Comparison of ENCODE assay signal across 23 mouse cellular contexts in the genomic region with DNA sequence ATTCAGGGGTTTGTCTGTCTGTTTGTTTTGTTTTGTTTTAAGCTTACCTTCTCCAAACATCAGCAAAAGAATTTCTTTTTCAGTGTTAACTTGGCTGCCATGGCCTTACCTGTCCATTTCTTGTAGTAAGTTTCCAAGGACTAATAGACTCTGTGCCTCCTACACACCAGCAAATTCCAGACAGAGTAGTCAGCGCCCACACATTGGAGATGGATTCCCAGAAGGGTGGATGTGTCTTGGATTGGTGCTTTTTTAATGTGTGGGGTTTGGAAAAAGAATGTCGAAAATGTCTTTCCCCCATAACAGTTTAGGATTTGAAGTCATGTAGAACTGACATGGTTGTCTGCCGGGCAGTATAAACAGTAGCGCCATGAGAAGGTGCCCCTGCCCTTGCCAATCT.
DNase-seq lines count a peak whose midpoint lies in the region; ATAC-seq and TF ChIP-seq lines count a peak whose summit lies in the region.
"Had no signal": no experiment of that assay in that cellular context is flagged by ENCODE, and none has a peak within 500 bp of the region (broad histone marks: within the 10 kb centered on the region; RNA-seq: fewer than 3 reads in every experiment).

No protein-coding gene starts in this region.

- TF ChIP-seq EP300 in stomach, postnatal 0 days (optimal IDR thresholded peaks at IDR 0.05), result no peak

- no peaks in the 10 kb centered on the region for H3K9me3 ChIP-seq in stomach, postnatal 0 days (ENCODE audit: control insufficient read depth, low read length)
- H3K9me3 ChIP-seq: forebrain, embryonic 12.5 days; forebrain, embryonic 15.5 days; hindbrain, embryonic 12.5 days; hindbrain, embryonic 15.5 days had no signal

- H3K4me3 ChIP-seq in embryonic fibroblast, embryonic 13.5 days (ENCODE audit: insufficient read depth, low read length), result no peak overlapping the region
- no peak overlapping the region for H3K4me3 ChIP-seq in cerebellum, adult 2 months (replicated peaks; ENCODE audit: insufficient read depth, low read depth, low read length)
- H3K4me3 ChIP-seq in stomach, postnatal 0 days (ENCODE audit: low read depth, low read length), result no peak overlapping the region
- H3K4me3 ChIP-seq: forebrain, embryonic 12.5 days; forebrain, embryonic 15.5 days; gastrocnemius, adult 2 months; hindbrain, embryonic 12.5 days; hindbrain, embryonic 15.5 days had no signal

- peak; percentile 71 for DNase-seq in 3T3-L1 (ENCODE audit: low read depth, low spot score)
- peak; percentile 11 for DNase-seq in Muller cell, postnatal 12 days (ENCODE audit: inconsistent ontology term)
- DNase-seq in telencephalon, adult 2 months (ENCODE audit: low read depth, low spot score), result peak; percentile 28
- no peak for DNase-seq in cerebellum, adult 2 months
- no peak for DNase-seq in stomach, postnatal 0 days (ENCODE audit: low spot score)
- DNase-seq: adrenal gland, adult 2 months; adrenal gland, postnatal 14 days; cerebellum, adult 11 months; cerebellum, adult 8-10 months; cerebellum, postnatal 10 days; cerebellum, postnatal 36 days; embryo, embryonic 11 days; gastrocnemius, adult 2 months; gastrocnemius, postnatal 14 days; heart, adult 11 months had no signal

- 85% methylated on average over 4 of the region's 4 CpGs for WGBS in cerebellum, adult 2 months
- WGBS in stomach, postnatal 0 days, result 78% methylated on average over 4 of the region's 4 CpGs

- no peaks in the 10 kb centered on the region for H3K27me3 ChIP-seq in cerebellum, adult 2 months (ENCODE audit: control insufficient read depth, insufficient read depth, low read length)
- no peaks in the 10 kb centered on the region for H3K27me3 ChIP-seq in stomach, postnatal 0 days (ENCODE audit: control insufficient read depth, insufficient read depth, low read length)
- H3K27me3 ChIP-seq: forebrain, embryonic 12.5 days; forebrain, embryonic 15.5 days; hindbrain, embryonic 12.5 days; hindbrain, embryonic 15.5 days had no signal

- H3K36me3 ChIP-seq in stomach, postnatal 0 days (ENCODE audit: control insufficient read depth, insufficient read depth, low read length), result no peaks in the 10 kb centered on the region
- H3K36me3 ChIP-seq: forebrain, embryonic 12.5 days; forebrain, embryonic 15.5 days; hindbrain, embryonic 12.5 days; hindbrain, embryonic 15.5 days had no signal

- ATAC-seq in cerebellum, adult (ENCODE audit: insufficient number of reproducible peaks, low FRiP score, low TSS enrichment), result no peak
- no peak for ATAC-seq in stomach, postnatal 0 days (ENCODE audit: low FRiP score, low TSS enrichment)
- ATAC-seq: forebrain, embryonic 15.5 days; intestine, postnatal 0 days had no signal

- peaks cover 14% of the 10 kb centered on the region for H3K4me1 ChIP-seq in embryonic fibroblast, embryonic 13.5 days (ENCODE audit: control insufficient read depth, insufficient read depth, low read length)
- H3K4me1 ChIP-seq in cerebellum, adult 2 months (ENCODE audit: control insufficient read depth, insufficient read depth, low read length), result no peaks in the 10 kb centered on the region
- no peaks in the 10 kb centered on the region for H3K4me1 ChIP-seq in stomach, postnatal 0 days (replicated peaks; ENCODE audit: control insufficient read depth, insufficient read depth)
- H3K4me1 ChIP-seq: forebrain, embryonic 12.5 days; forebrain, embryonic 15.5 days; hindbrain, embryonic 12.5 days; hindbrain, embryonic 15.5 days had no signal

- no peak overlapping the region for H3K4me2 ChIP-seq in stomach, postnatal 0 days (replicated peaks; ENCODE audit: low read depth)
- H3K4me2 ChIP-seq: forebrain, embryonic 12.5 days; forebrain, embryonic 15.5 days; heart, embryonic 11.5 days; hindbrain, embryonic 12.5 days; hindbrain, embryonic 15.5 days had no signal

- no peak for TF ChIP-seq CTCF in embryonic fibroblast, embryonic 13.5 days (IDR thresholded peaks at IDR 0.05; ENCODE audit: borderline replicate concordance, insufficient read depth, low read length)
- TF ChIP-seq CTCF in cerebellum, adult 2 months (IDR thresholded peaks at IDR 0.05; ENCODE audit: borderline replicate concordance, insufficient read depth, low read depth, low read length), result no peak
- TF ChIP-seq CTCF in stomach, postnatal 0 days (IDR thresholded peaks at IDR 0.05; ENCODE audit: low read depth), result no peak

- no peak overlapping the region for H3K9ac ChIP-seq in stomach, postnatal 0 days (ENCODE audit: low read length)
- H3K9ac ChIP-seq: forebrain, embryonic 12.5 days; forebrain, embryonic 15.5 days; hindbrain, embryonic 12.5 days; hindbrain, embryonic 15.5 days had no signal

- TF ChIP-seq POLR2A in embryonic fibroblast, embryonic 13.5 days (IDR thresholded peaks at IDR 0.05; ENCODE audit: low read depth, low read length), result no peak
- no peak for TF ChIP-seq POLR2A in cerebellum, adult 2 months (IDR thresholded peaks at IDR 0.05; ENCODE audit: borderline replicate concordance, insufficient read depth, low read length)

- peak overlapping the region; percentile 90 for H3K27ac ChIP-seq in embryonic fibroblast, embryonic 13.5 days (ENCODE audit: insufficient read depth, low read length)
- H3K27ac ChIP-seq in cerebellum, adult 2 months (ENCODE audit: insufficient read depth, low read length), result no peak overlapping the region
- no peak overlapping the region for H3K27ac ChIP-seq in stomach, postnatal 0 days (replicated peaks)
- H3K27ac ChIP-seq: forebrain, embryonic 12.5 days; forebrain, embryonic 15.5 days; gastrocnemius, adult 2 months; hindbrain, embryonic 12.5 days; hindbrain, embryonic 15.5 days had no signal

Comparison
In these comparisons a context has a peak if more than half of its experiments do, and no peak if none do; other contexts are left out.
1. DNase-seq: peak in 3T3-L1 (single experiment), Muller cell, postnatal 12 days (single experiment) and telencephalon, adult 2 months (single experiment); none in cerebellum, adult 2 months (0 of 2) and stomach, postnatal 0 days (single experiment).